Mouse (Mus musculus): ENCODE measurements around the gene Bri3. TPM values are rescaled to one million over a fixed set of nuclear protein-coding genes. Genes with fewer than 3 reads are reported as not detected.
A peak's percentile ranks its signal among the peaks of the same experiment; 100 is the strongest.

Gene Bri3
- polyA plus RNA-seq, 1 experiment: not detected

- TF ChIP-seq CTCF (IDR thresholded peaks at IDR 0.05; ENCODE audit: insufficient read depth, low read depth, low read length): no peak
- no peak for TF ChIP-seq POLR2A (IDR thresholded peaks at IDR 0.05; ENCODE audit: insufficient read depth, low read depth, low read length)
- Histone ChIP-seq H3K27ac (ENCODE audit: insufficient read depth, low read depth, low read length) (no peak overlapping the region), H3K4me3 (ENCODE audit: insufficient read depth, low read depth, low read length) (no peak overlapping the region), H3K4me1 (ENCODE audit: control insufficient read depth, insufficient read depth, low read length) (no peaks in the 10 kb centered on the region)
- WGBS: 47% methylated on average over 8 of the region's 8 CpGs
Observed at GRCm38 (mm10) chr5:144351185-144351584, 106.9 kb downstream of the Bri3 start.

GRCm38 (mm10) chr5:144352250-144353047 lies 108.2 kb downstream of the Bri3 start:
- H3K4me1 ChIP-seq (ENCODE audit: control insufficient read depth, insufficient read depth, low read length): peaks cover 3% of the 10 kb centered on the region; the same call in 1 of the 2 replicates
- no peak for TF ChIP-seq POLR2A (IDR thresholded peaks at IDR 0.05; ENCODE audit: insufficient read depth, low read depth, low read length)
- no peak for TF ChIP-seq CTCF (IDR thresholded peaks at IDR 0.05; ENCODE audit: insufficient read depth, low read depth, low read length)
- no peak overlapping the region for H3K4me3 ChIP-seq (ENCODE audit: insufficient read depth, low read depth, low read length)
- WGBS: 95% methylated on average over 9 of the region's 9 CpGs
- no peak overlapping the region for H3K27ac ChIP-seq (ENCODE audit: insufficient read depth, low read depth, low read length)

- H3K27ac ChIP-seq (ENCODE audit: insufficient read depth, low read depth, low read length): no peak overlapping the region
- TF ChIP-seq CTCF (IDR thresholded peaks at IDR 0.05; ENCODE audit: insufficient read depth, low read depth, low read length): no peak
- TF ChIP-seq POLR2A (IDR thresholded peaks at IDR 0.05; ENCODE audit: insufficient read depth, low read depth, low read length): no peak
- H3K4me1 ChIP-seq (ENCODE audit: control insufficient read depth, insufficient read depth, low read length): peaks cover 17% of the 10 kb centered on the region
- peak overlapping the region; percentile 48; the same call in 1 of the 2 replicates for H3K4me3 ChIP-seq (ENCODE audit: insufficient read depth, low read depth, low read length)
- WGBS: 32% methylated on average over 17 of the region's 17 CpGs
Observed at GRCm38 (mm10) chr5:144356776-144357455, 112.7 kb downstream of the Bri3 start.

- Histone ChIP-seq H3K4me1 (ENCODE audit: control insufficient read depth, insufficient read depth, low read length) (peaks cover 17% of the 10 kb centered on the region), H3K4me3 (ENCODE audit: insufficient read depth, low read depth, low read length) (peak overlapping the region; percentile 48), H3K27ac (ENCODE audit: insufficient read depth, low read depth, low read length) (no peak overlapping the region)
- TF ChIP-seq POLR2A (IDR thresholded peaks at IDR 0.05; ENCODE audit: insufficient read depth, low read depth, low read length) (no peak), CTCF (IDR thresholded peaks at IDR 0.05; ENCODE audit: insufficient read depth, low read depth, low read length) (no peak)
- WGBS: under 1% methylated on average over 27 of the region's 27 CpGs
Observed at GRCm38 (mm10) chr5:144357551-144357880, 113.3 kb downstream of the Bri3 start.

- peak within 1 kb of the TSS; percentile 48 for H3K4me3 ChIP-seq (ENCODE audit: insufficient read depth, low read depth, low read length)
- peaks cover 17% of the 10 kb centered on the region for H3K4me1 ChIP-seq (ENCODE audit: control insufficient read depth, insufficient read depth, low read length)
- TF ChIP-seq CTCF (IDR thresholded peaks at IDR 0.05; ENCODE audit: insufficient read depth, low read depth, low read length) (no peak), POLR2A (IDR thresholded peaks at IDR 0.05; ENCODE audit: insufficient read depth, low read depth, low read length) (no peak)
- no peak within 1 kb of the TSS for H3K27ac ChIP-seq (ENCODE audit: insufficient read depth, low read depth, low read length)
- under 1% methylated on average over 60 of the region's 60 CpGs for WGBS
Observed at GRCm38 (mm10) chr5:144357881-144358591, 113.8 kb downstream of the Bri3 start, which contains the start of gene Baiap2l1. Gene Baiap2l1 (minus strand): TSS chr5:144358112.

GRCm38 (mm10) chr5:144358592-144358917 lies 114.3 kb downstream of the Bri3 start:
- H3K27ac ChIP-seq (ENCODE audit: insufficient read depth, low read depth, low read length): no peak overlapping the region
- peaks cover 17% of the 10 kb centered on the region for H3K4me1 ChIP-seq (ENCODE audit: control insufficient read depth, insufficient read depth, low read length)
- TF ChIP-seq CTCF (IDR thresholded peaks at IDR 0.05; ENCODE audit: insufficient read depth, low read depth, low read length) (no peak), POLR2A (IDR thresholded peaks at IDR 0.05; ENCODE audit: insufficient read depth, low read depth, low read length) (no peak)
- 12% methylated on average over 10 of the region's 10 CpGs for WGBS
- peak overlapping the region; percentile 48 for H3K4me3 ChIP-seq (ENCODE audit: insufficient read depth, low read depth, low read length)

- H3K27ac ChIP-seq (ENCODE audit: insufficient read depth, low read depth, low read length): no peak overlapping the region
- no peak overlapping the region for H3K4me3 ChIP-seq (ENCODE audit: insufficient read depth, low read depth, low read length)
- H3K4me1 ChIP-seq (ENCODE audit: control insufficient read depth, insufficient read depth, low read length): peaks cover 17% of the 10 kb centered on the region
- TF ChIP-seq POLR2A (IDR thresholded peaks at IDR 0.05; ENCODE audit: insufficient read depth, low read depth, low read length) (no peak), CTCF (IDR thresholded peaks at IDR 0.05; ENCODE audit: insufficient read depth, low read depth, low read length) (no peak)
- 85% methylated on average over 6 of the region's 6 CpGs for WGBS
Observed at GRCm38 (mm10) chr5:144359886-144360285, 115.6 kb downstream of the Bri3 start.

GRCm38 (mm10) chr5:144360346-144360745 lies 116.1 kb downstream of the Bri3 start:
- no peak overlapping the region for H3K4me3 ChIP-seq (ENCODE audit: insufficient read depth, low read depth, low read length)
- H3K27ac ChIP-seq (ENCODE audit: insufficient read depth, low read depth, low read length): no peak overlapping the region
- peaks cover 17% of the 10 kb centered on the region for H3K4me1 ChIP-seq (ENCODE audit: control insufficient read depth, insufficient read depth, low read length)
- TF ChIP-seq POLR2A (IDR thresholded peaks at IDR 0.05; ENCODE audit: insufficient read depth, low read depth, low read length) (no peak), CTCF (IDR thresholded peaks at IDR 0.05; ENCODE audit: insufficient read depth, low read depth, low read length) (no peak)
- WGBS: 73% methylated on average over 6 of the region's 6 CpGs
